Mouse (Mus musculus) liver, adult 2 months (tissue): ENCODE results near the gene Ralgps1.

ENCODE experiments used
- CTCF ChIP-seq: fragments of 200-500 bp; IDR thresholded peaks from 2 replicates; pipeline ENCODE4 v1.5.1; 2011; ENCODE audit warnings: low read depth, low read length, control low read depth
- POLR2A ChIP-seq: fragments of 200-500 bp; IDR thresholded peaks from 2 replicates; pipeline ENCODE4 v1.6.1; 2011; ENCODE audit warnings: low read length, control low read depth; ENCODE audit not compliant: insufficient read depth; ENCODE audit errors: extremely low read depth

DNA sequence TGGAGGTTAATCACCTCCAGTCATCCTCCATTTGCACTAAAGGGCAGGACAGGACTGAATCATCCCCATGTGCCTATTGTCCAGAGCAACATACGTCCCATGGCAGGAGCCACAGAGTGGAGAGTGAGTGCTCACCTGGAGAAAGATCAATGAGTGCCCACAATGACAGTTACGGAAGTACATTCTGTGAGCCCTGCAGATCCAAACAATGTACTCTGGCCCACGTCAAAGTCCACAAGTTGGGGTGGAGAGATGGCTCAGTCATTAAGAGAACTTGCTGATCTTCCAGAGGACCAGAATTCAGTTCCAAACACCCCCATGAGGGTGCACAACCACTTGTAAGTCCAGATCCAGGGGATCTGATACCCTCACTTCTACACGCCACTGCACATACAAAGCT lies 7.4 kb downstream of the Ralgps1 start:
- TF ChIP-seq POLR2A = no peak
- no peak for TF ChIP-seq CTCF
